Mouse (Mus musculus): Measurements from ENCODE around the gene Hsp90aa1. TPM values are rescaled to one million over a fixed set of nuclear protein-coding genes. Genes with fewer than 3 reads are reported as not detected.
"Not testable (repeated sequence)": the region's sequence is repeated elsewhere in the genome, so short reads cannot be mapped to it uniquely, and the experiment has no call there.

The Hsp90aa1 gene
- polyA plus RNA-seq, 1 experiment from 2014 or later = 1,236 TPM

- Histone ChIP-seq H3K27me3 (peaks cover 16% of the 10 kb centered on the region), H3K27ac (replicated peaks) (no peak overlapping the region), H3K9me3 (no peaks in the 10 kb centered on the region), H3K4me3 (no peak overlapping the region), H3K4me1 (peaks cover 15% of the 10 kb centered on the region), H3K36me3 (peaks cover 21% of the 10 kb centered on the region), H3K9ac (replicated peaks) (no peak overlapping the region), H3K4me2 (replicated peaks) (no peak overlapping the region)
- no peak for ATAC-seq (ENCODE audit: low FRiP score, low read depth)
- WGBS = 71% methylated on average over 5 of the region's 5 CpGs
These were observed 5.1 kb downstream of the Hsp90aa1 start for GRCm38 (mm10) chr12:110697457-110697856.

- Histone ChIP-seq H3K27ac (replicated peaks) (peak overlapping the region; percentile 97), H3K4me3 (peak overlapping the region; percentile 98), H3K9ac (replicated peaks) (peak overlapping the region; percentile 63), H3K4me2 (replicated peaks) (peak overlapping the region; percentile 81), H3K36me3 (peaks cover 21% of the 10 kb centered on the region), H3K27me3 (peaks cover 16% of the 10 kb centered on the region), H3K4me1 (peaks cover 15% of the 10 kb centered on the region), H3K9me3 (no peaks in the 10 kb centered on the region)
- 53% methylated on average over 9 of the region's 9 CpGs for WGBS
- ATAC-seq (ENCODE audit: low FRiP score, low read depth) = no peak; the same call in 1 of the 2 replicates
These were observed 5.5 kb downstream of the Hsp90aa1 start for GRCm38 (mm10) chr12:110696975-110697400.

GRCm38 (mm10) chr12:110696173-110696974, 6.2 kb downstream of the Hsp90aa1 start:
- H3K4me2 ChIP-seq (replicated peaks) = peak overlapping the region; percentile 81
- ATAC-seq (ENCODE audit: low FRiP score, low read depth) = peak; percentile 94
- H3K36me3 ChIP-seq = peaks cover 27% of the 10 kb centered on the region
- H3K4me3 ChIP-seq = peak overlapping the region; percentile 98
- peaks cover 15% of the 10 kb centered on the region for H3K4me1 ChIP-seq
- under 1% methylated on average over 79 of the region's 89 CpGs for WGBS
- H3K27ac ChIP-seq (replicated peaks) = peak overlapping the region; percentile 97
- peak overlapping the region; percentile 99 for H3K9ac ChIP-seq (replicated peaks)
- peaks cover 16% of the 10 kb centered on the region for H3K27me3 ChIP-seq
- H3K9me3 ChIP-seq = no peaks in the 10 kb centered on the region

GRCm38 (mm10) chr12:110695676-110696171, 6.8 kb downstream of the Hsp90aa1 start:
- WGBS = under 1% methylated on average over 52 of the region's 55 CpGs
- Histone ChIP-seq H3K4me1 (peaks cover 15% of the 10 kb centered on the region), H3K36me3 (peaks cover 29% of the 10 kb centered on the region), H3K27ac (replicated peaks) (peak overlapping the region; percentile 97), H3K4me2 (replicated peaks) (peak overlapping the region; percentile 81), H3K27me3 (peaks cover 16% of the 10 kb centered on the region), H3K9me3 (no peaks in the 10 kb centered on the region), H3K9ac (replicated peaks) (peak overlapping the region; percentile 99), H3K4me3 (peak overlapping the region; percentile 98)
- ATAC-seq (ENCODE audit: low FRiP score, low read depth) = peak; percentile 39

GRCm38 (mm10) chr12:110693378-110693777, 9.2 kb downstream of the Hsp90aa1 start:
- peaks cover 15% of the 10 kb centered on the region for H3K4me1 ChIP-seq
- H3K9ac ChIP-seq (replicated peaks); H3K27me3 ChIP-seq; H3K4me2 ChIP-seq (replicated peaks); H3K27ac ChIP-seq (replicated peaks); H3K4me3 ChIP-seq; H3K9me3 ChIP-seq; ATAC-seq (ENCODE audit: low FRiP score, low read depth): not testable (repeated sequence)
- H3K36me3 ChIP-seq = peaks cover 52% of the 10 kb centered on the region
- WGBS = 80% methylated on average over 5 of the region's 5 CpGs

GRCm38 (mm10) chr12:110689919-110690643, 12.4 kb downstream of the Hsp90aa1 start:
- H3K9ac ChIP-seq (replicated peaks) = no peak overlapping the region
- H3K36me3 ChIP-seq = peaks cover 80% of the 10 kb centered on the region
- peaks cover 10% of the 10 kb centered on the region for H3K4me1 ChIP-seq
- H3K9me3 ChIP-seq = no peaks in the 10 kb centered on the region
- ATAC-seq (ENCODE audit: low FRiP score, low read depth) = no peak
- no peak overlapping the region for H3K4me2 ChIP-seq (replicated peaks)
- 88% methylated on average over 6 of the region's 6 CpGs for WGBS
- H3K4me3 ChIP-seq = no peak overlapping the region
- no peak overlapping the region for H3K27ac ChIP-seq (replicated peaks)
- no peaks in the 10 kb centered on the region for H3K27me3 ChIP-seq

- H3K27ac ChIP-seq (replicated peaks); H3K27me3 ChIP-seq; H3K4me3 ChIP-seq; H3K4me2 ChIP-seq (replicated peaks); ATAC-seq (ENCODE audit: low FRiP score, low read depth); H3K9ac ChIP-seq (replicated peaks); H3K9me3 ChIP-seq; H3K4me1 ChIP-seq: not testable (repeated sequence)
- H3K36me3 ChIP-seq = peaks cover 72% of the 10 kb centered on the region
- WGBS = 93% methylated on average over 3 of the region's 3 CpGs
These were observed 13.6 kb downstream of the Hsp90aa1 start for GRCm38 (mm10) chr12:110688921-110689320.

- Histone ChIP-seq H3K27me3 (no peaks in the 10 kb centered on the region), H3K4me3 (no peak overlapping the region), H3K4me2 (replicated peaks) (no peak overlapping the region), H3K9ac (replicated peaks) (no peak overlapping the region), H3K9me3 (no peaks in the 10 kb centered on the region), H3K27ac (replicated peaks) (0 out of 2 replicates have a peak overlapping the region, but pooled peaks have one; percentile 5), H3K36me3 (peaks cover 65% of the 10 kb centered on the region), H3K4me1 (no peaks in the 10 kb centered on the region)
- no peak for ATAC-seq (ENCODE audit: low FRiP score, low read depth)
- WGBS = 84% methylated on average over 12 of the region's 12 CpGs
These were observed 14.4 kb downstream of the Hsp90aa1 start for GRCm38 (mm10) chr12:110687894-110688734.

GRCm38 (mm10) chr12:110683580-110683979, 18.9 kb downstream of the Hsp90aa1 start:
- no peak for ATAC-seq (ENCODE audit: low FRiP score, low read depth)
- WGBS = no CpG with 5 or more reads among the region's 1 CpGs
- H3K4me2 ChIP-seq (replicated peaks) = no peak overlapping the region
- no peaks in the 10 kb centered on the region for H3K27me3 ChIP-seq
- H3K9ac ChIP-seq (replicated peaks) = no peak overlapping the region
- H3K9me3 ChIP-seq = no peaks in the 10 kb centered on the region
- peaks cover 31% of the 10 kb centered on the region for H3K36me3 ChIP-seq
- H3K4me1 ChIP-seq = 0 out of 2 replicates have a peak, but pooled peaks cover 2% of the 10 kb centered on the region
- no peak overlapping the region for H3K4me3 ChIP-seq
- H3K27ac ChIP-seq (replicated peaks) = no peak overlapping the region

GRCm38 (mm10) chr12:110682561-110683299, 19.8 kb downstream of the Hsp90aa1 start, which contains the start of gene 1700001K19Rik:
Gene 1700001K19Rik, minus strand, starts transcription at chr12:110682619.
- no peaks in the 10 kb centered on the region for H3K27me3 ChIP-seq
- no peak for ATAC-seq (ENCODE audit: low FRiP score, low read depth)
- peaks cover 22% of the 10 kb centered on the region for H3K36me3 ChIP-seq
- H3K9me3 ChIP-seq = no peaks in the 10 kb centered on the region
- H3K4me1 ChIP-seq = 0 out of 2 replicates have a peak, but pooled peaks cover 2% of the 10 kb centered on the region
- H3K4me2 ChIP-seq (replicated peaks) = no peak within 1 kb of the TSS
- H3K9ac ChIP-seq (replicated peaks) = no peak within 1 kb of the TSS
- H3K27ac ChIP-seq (replicated peaks) = no peak within 1 kb of the TSS
- H3K4me3 ChIP-seq = no peak within 1 kb of the TSS
- WGBS = 86% methylated on average over 9 of the region's 9 CpGs

GRCm38 (mm10) chr12:110681878-110682277, 20.6 kb downstream of the Hsp90aa1 start:
- H3K27me3 ChIP-seq = no peaks in the 10 kb centered on the region
- H3K4me1 ChIP-seq = 0 out of 2 replicates have a peak, but pooled peaks cover 2% of the 10 kb centered on the region
- peaks cover 14% of the 10 kb centered on the region for H3K36me3 ChIP-seq
- no peak overlapping the region for H3K4me2 ChIP-seq (replicated peaks)
- H3K9ac ChIP-seq (replicated peaks) = no peak overlapping the region
- no peak overlapping the region for H3K27ac ChIP-seq (replicated peaks)
- no peak for ATAC-seq (ENCODE audit: low FRiP score, low read depth)
- no peaks in the 10 kb centered on the region for H3K9me3 ChIP-seq
- no peak overlapping the region for H3K4me3 ChIP-seq
- WGBS = 48% methylated on average over 3 of the region's 3 CpGs

All from midbrain, embryonic 12.5 days (tissue).